15 mouse cellular contexts compared by ENCODE assay signal in genomic region chr2:66171643-66172042, GRCm38 (mm10).
"Had no signal": no experiment of that assay in that cellular context is flagged by ENCODE, and none has a peak within 500 bp of the region (broad histone marks: within the 10 kb centered on the region; RNA-seq: fewer than 3 reads in every experiment).

No protein-coding gene starts in this region.

- H3K36me3 ChIP-seq: limb, embryonic 10.5 days; limb, embryonic 13.5 days; liver, embryonic 13.5 days; midbrain, embryonic 12.5 days; midbrain, embryonic 15.5 days had no signal

- ATAC-seq: inflammation-experienced regulatory T-cells, adult 6 months; intestine, embryonic 16.5 days; midbrain, embryonic 15.5 days had no signal

- H3K4me1 ChIP-seq: limb, embryonic 10.5 days; limb, embryonic 13.5 days; liver, embryonic 13.5 days; midbrain, embryonic 12.5 days; midbrain, embryonic 15.5 days had no signal

- H3K4me3 ChIP-seq: limb, embryonic 10.5 days; limb, embryonic 13.5 days; liver, embryonic 13.5 days; midbrain, embryonic 12.5 days; midbrain, embryonic 15.5 days had no signal

- DNase-seq: kidney, adult 8-10 months; kidney, postnatal 25 days; liver; liver, embryonic 13.5 days; lung, adult 2 months; lung, postnatal 14 days; lung, postnatal 4 days; thymus, adult 18-20 months; thymus, postnatal 36 days had no signal

- H3K9me3 ChIP-seq: limb, embryonic 10.5 days; limb, embryonic 13.5 days; liver, embryonic 13.5 days; midbrain, embryonic 12.5 days; midbrain, embryonic 15.5 days had no signal

- H3K27me3 ChIP-seq: limb, embryonic 13.5 days; liver, embryonic 13.5 days; midbrain, embryonic 12.5 days; midbrain, embryonic 15.5 days had no signal

- H3K27ac ChIP-seq: limb, embryonic 10.5 days; limb, embryonic 13.5 days; liver, embryonic 13.5 days; midbrain, embryonic 12.5 days; midbrain, embryonic 15.5 days had no signal

- H3K9ac ChIP-seq: limb, embryonic 13.5 days; liver, embryonic 13.5 days; midbrain, embryonic 12.5 days; midbrain, embryonic 15.5 days had no signal

- H3K4me2 ChIP-seq: limb, embryonic 13.5 days; liver, embryonic 13.5 days; midbrain, embryonic 12.5 days; midbrain, embryonic 15.5 days had no signal
